Mouse (Mus musculus): Measurements from ENCODE around the gene Wfdc21. TPM values are rescaled to one million over a fixed set of nuclear protein-coding genes. Genes with fewer than 3 reads are reported as not detected.

Wfdc21 gene
- polyA plus RNA-seq (2015; fragmentation: Nextera tagmentation; extraction: Ambion mirVana), result not detected in 2 replicates

- H3K9ac ChIP-seq, result no peak within 1 kb of the TSS
- peaks cover 29% of the 10 kb centered on the region for H3K27me3 ChIP-seq
- no peak within 1 kb of the TSS for H3K4me2 ChIP-seq (replicated peaks)
- H3K27ac ChIP-seq, result no peak within 1 kb of the TSS
- no peak for ATAC-seq (ENCODE audit: low FRiP score, low read depth)
- H3K4me1 ChIP-seq, result no peaks in the 10 kb centered on the region
- no peaks in the 10 kb centered on the region for H3K9me3 ChIP-seq
- no peaks in the 10 kb centered on the region for H3K36me3 ChIP-seq
- 79% methylated on average over 5 of the region's 5 CpGs for WGBS
- H3K4me3 ChIP-seq, result no peak within 1 kb of the TSS
Observed at GRCm38 (mm10) chr11:83746681-83747080, at the start of gene Wfdc21. TSS of gene Wfdc21 (plus strand) at chr11:83746940.

GRCm38 (mm10) chr11:83703705-83704104 lies 43.0 kb upstream of the Wfdc21 start, which contains the start of gene Wfdc17:
TSS of gene Wfdc17 (plus strand) at chr11:83703991.
- Histone ChIP-seq H3K4me3 (no peak within 1 kb of the TSS), H3K4me1 (no peaks in the 10 kb centered on the region), H3K9me3 (no peaks in the 10 kb centered on the region), H3K27ac (no peak within 1 kb of the TSS), H3K4me2 (replicated peaks) (no peak within 1 kb of the TSS), H3K36me3 (no peaks in the 10 kb centered on the region), H3K9ac (no peak within 1 kb of the TSS), H3K27me3 (no peaks in the 10 kb centered on the region)
- WGBS, result 3% methylated on average over 1 of the region's 1 CpGs
- ATAC-seq (ENCODE audit: low FRiP score, low read depth), result no peak

GRCm38 (mm10) chr11:83708715-83709114 lies 38.0 kb upstream of the Wfdc21 start, which contains the start of gene Wfdc18:
TSS of gene Wfdc18 (plus strand) at chr11:83709015.
- 78% methylated on average over 4 of the region's 4 CpGs for WGBS
- Histone ChIP-seq H3K4me3 (no peak within 1 kb of the TSS), H3K4me1 (no peaks in the 10 kb centered on the region), H3K9me3 (no peaks in the 10 kb centered on the region), H3K36me3 (no peaks in the 10 kb centered on the region), H3K27ac (no peak within 1 kb of the TSS), H3K4me2 (replicated peaks) (no peak within 1 kb of the TSS), H3K9ac (no peak within 1 kb of the TSS), H3K27me3 (no peaks in the 10 kb centered on the region)
- no peak for ATAC-seq (ENCODE audit: low FRiP score, low read depth)

GRCm38 (mm10) chr11:83709683-83710082 lies 37.1 kb upstream of the Wfdc21 start:
- no peak for ATAC-seq (ENCODE audit: low FRiP score, low read depth)
- H3K4me2 ChIP-seq (replicated peaks), result no peak overlapping the region

GRCm38 (mm10) chr11:83712671-83713070 lies 34.1 kb upstream of the Wfdc21 start:
- H3K27ac ChIP-seq, result no peak overlapping the region
- no peaks in the 10 kb centered on the region for H3K4me1 ChIP-seq
- H3K4me2 ChIP-seq (replicated peaks), result no peak overlapping the region
- WGBS, result 83% methylated on average over 1 of the region's 1 CpGs
- H3K36me3 ChIP-seq, result no peaks in the 10 kb centered on the region
- H3K4me3 ChIP-seq, result no peak overlapping the region
- no peak overlapping the region for H3K9ac ChIP-seq
- no peak for ATAC-seq (ENCODE audit: low FRiP score, low read depth)
- no peaks in the 10 kb centered on the region for H3K27me3 ChIP-seq
- H3K9me3 ChIP-seq, result no peaks in the 10 kb centered on the region

More at GRCm38 (mm10) chr11:83709683-83710082, 37.1 kb upstream of the Wfdc21 start:
- Histone ChIP-seq H3K27ac (no peak overlapping the region), H3K27me3 (no peaks in the 10 kb centered on the region), H3K4me1 (no peaks in the 10 kb centered on the region), H3K9me3 (no peaks in the 10 kb centered on the region), H3K36me3 (no peaks in the 10 kb centered on the region), H3K9ac (no peak overlapping the region), H3K4me3 (no peak overlapping the region)
- 81% methylated on average over 5 of the region's 5 CpGs for WGBS

GRCm38 (mm10) chr11:83713925-83714324 lies 32.8 kb upstream of the Wfdc21 start:
- no peak for ATAC-seq (ENCODE audit: low FRiP score, low read depth)
- no peaks in the 10 kb centered on the region for H3K36me3 ChIP-seq
- no peak overlapping the region for H3K9ac ChIP-seq
- 83% methylated on average over 2 of the region's 2 CpGs for WGBS
- no peaks in the 10 kb centered on the region for H3K4me1 ChIP-seq
- H3K4me2 ChIP-seq (replicated peaks), result no peak overlapping the region
- H3K9me3 ChIP-seq, result no peaks in the 10 kb centered on the region
- H3K4me3 ChIP-seq, result no peak overlapping the region
- no peak overlapping the region for H3K27ac ChIP-seq
- H3K27me3 ChIP-seq, result no peaks in the 10 kb centered on the region

- Histone ChIP-seq H3K36me3 (no peaks in the 10 kb centered on the region), H3K9me3 (no peaks in the 10 kb centered on the region), H3K27ac (no peak overlapping the region), H3K9ac (no peak overlapping the region), H3K27me3 (no peaks in the 10 kb centered on the region), H3K4me3 (no peak overlapping the region), H3K4me1 (no peaks in the 10 kb centered on the region), H3K4me2 (replicated peaks) (no peak overlapping the region)
- no peak for ATAC-seq (ENCODE audit: low FRiP score, low read depth)
- 84% methylated on average over 6 of the region's 6 CpGs for WGBS
Observed at GRCm38 (mm10) chr11:83717042-83717665, 29.6 kb upstream of the Wfdc21 start.

- H3K27me3 ChIP-seq, result no peaks in the 10 kb centered on the region
- H3K36me3 ChIP-seq, result no peaks in the 10 kb centered on the region
- H3K4me1 ChIP-seq, result no peaks in the 10 kb centered on the region
- no peak overlapping the region for H3K4me3 ChIP-seq
- no peak overlapping the region for H3K27ac ChIP-seq
- no peak for ATAC-seq (ENCODE audit: low FRiP score, low read depth)
- H3K9me3 ChIP-seq, result no peaks in the 10 kb centered on the region
- H3K9ac ChIP-seq, result no peak overlapping the region
- H3K4me2 ChIP-seq (replicated peaks), result no peak overlapping the region
Observed at GRCm38 (mm10) chr11:83720766-83721165, 26.0 kb upstream of the Wfdc21 start.

- H3K36me3 ChIP-seq, result no peaks in the 10 kb centered on the region
- ATAC-seq (ENCODE audit: low FRiP score, low read depth), result no peak
- H3K9ac ChIP-seq, result no peak overlapping the region
- 59% methylated on average over 3 of the region's 3 CpGs for WGBS
- H3K9me3 ChIP-seq, result no peaks in the 10 kb centered on the region
- H3K4me3 ChIP-seq, result no peak overlapping the region
- H3K4me1 ChIP-seq, result no peaks in the 10 kb centered on the region
- no peak overlapping the region for H3K4me2 ChIP-seq (replicated peaks)
- H3K27me3 ChIP-seq, result no peaks in the 10 kb centered on the region
- no peak overlapping the region for H3K27ac ChIP-seq
Observed at GRCm38 (mm10) chr11:83728757-83729432, 17.8 kb upstream of the Wfdc21 start.

- no peak overlapping the region for H3K4me3 ChIP-seq
- H3K4me2 ChIP-seq (replicated peaks), result no peak overlapping the region
- H3K27ac ChIP-seq, result no peak overlapping the region
- no peaks in the 10 kb centered on the region for H3K4me1 ChIP-seq
- H3K9ac ChIP-seq, result no peak overlapping the region
- 90% methylated on average over 1 of the region's 1 CpGs for WGBS
- no peak for ATAC-seq (ENCODE audit: low FRiP score, low read depth)
- no peaks in the 10 kb centered on the region for H3K9me3 ChIP-seq
- no peaks in the 10 kb centered on the region for H3K27me3 ChIP-seq
- no peaks in the 10 kb centered on the region for H3K36me3 ChIP-seq
Observed at GRCm38 (mm10) chr11:83731116-83731515, 15.6 kb upstream of the Wfdc21 start.

GRCm38 (mm10) chr11:83733071-83733640 lies 13.6 kb upstream of the Wfdc21 start:
- H3K36me3 ChIP-seq, result no peaks in the 10 kb centered on the region
- no peaks in the 10 kb centered on the region for H3K4me1 ChIP-seq
- WGBS, result 74% methylated on average over 5 of the region's 5 CpGs
- H3K27me3 ChIP-seq, result no peaks in the 10 kb centered on the region
- no peak overlapping the region for H3K4me3 ChIP-seq
- no peak overlapping the region for H3K27ac ChIP-seq
- H3K4me2 ChIP-seq (replicated peaks), result no peak overlapping the region
- no peak overlapping the region for H3K9ac ChIP-seq
- no peaks in the 10 kb centered on the region for H3K9me3 ChIP-seq
- no peak for ATAC-seq (ENCODE audit: low FRiP score, low read depth)

GRCm38 (mm10) chr11:83734215-83734614 lies 12.5 kb upstream of the Wfdc21 start:
- ATAC-seq (ENCODE audit: low FRiP score, low read depth), result no peak
- H3K36me3 ChIP-seq, result no peaks in the 10 kb centered on the region
- no peak overlapping the region for H3K9ac ChIP-seq
- H3K27me3 ChIP-seq, result no peaks in the 10 kb centered on the region
- no peak overlapping the region for H3K4me3 ChIP-seq
- 88% methylated on average over 1 of the region's 1 CpGs for WGBS
- no peak overlapping the region for H3K27ac ChIP-seq
- no peaks in the 10 kb centered on the region for H3K4me1 ChIP-seq
- H3K4me2 ChIP-seq (replicated peaks), result no peak overlapping the region
- H3K9me3 ChIP-seq, result no peaks in the 10 kb centered on the region
